Mouse (Mus musculus) embryonic facial prominence, embryonic 11.5 days (tissue): ENCODE data around the gene Tnfrsf1a. TPM values are rescaled to one million over a fixed set of nuclear protein-coding genes. Genes with fewer than 3 reads are reported as not detected.

Source experiments
- ATAC-seq: fragments of 200-750 bp; cut with Nextera tagmentation; replicated peaks from 2 replicates; pipeline ENCODE4 v1.8.0; 2017; ENCODE audit warnings: low read depth; ENCODE audit not compliant: insufficient number of reproducible peaks, low FRiP score, low TSS enrichment
- DNase-seq: peaks from one replicate; pipeline ENCODE4 v3.0.0-alpha.2; 2015; ENCODE audit warnings: low spot score
- H3K27ac ChIP-seq: fragments of 300-500 bp; sonication (generic); replicated peaks from 2 replicates; pipeline ENCODE4 v1.5.1; 2014; ENCODE audit warnings: mild to moderate bottlenecking, low read depth, low read length, control low read depth
- H3K27me3 ChIP-seq: fragments of 300-500 bp; sonication (generic); 2 replicates; pipeline ENCODE4 v1.6.1; 2014; ENCODE audit warnings: mild to moderate bottlenecking, low read length, moderate library complexity, mixed read lengths; ENCODE audit not compliant: control insufficient read depth, insufficient read depth
- H3K36me3 ChIP-seq: fragments of 300-500 bp; sonication (generic); replicated peaks from 2 replicates; pipeline ENCODE4 v1.6.1; 2014; ENCODE audit warnings: low read depth, mild to moderate bottlenecking, low read length, moderate library complexity, mixed read lengths; ENCODE audit not compliant: control insufficient read depth, insufficient read depth
- H3K4me1 ChIP-seq: fragments of 300-500 bp; sonication (generic); 2 replicates; pipeline ENCODE4 v1.6.1; 2014; ENCODE audit warnings: low read length, mixed read lengths; ENCODE audit not compliant: control insufficient read depth, insufficient read depth
- H3K4me2 ChIP-seq: fragments of 300-500 bp; sonication (generic); 2 replicates; pipeline ENCODE4 v1.6.1; 2014; ENCODE audit warnings: low read depth, mild to moderate bottlenecking, control low read depth, low read length, moderate library complexity
- H3K4me3 ChIP-seq: fragments of 300-500 bp; sonication (generic); 2 replicates; pipeline ENCODE4 v1.5.1; 2014; ENCODE audit warnings: low read depth, low read length, control low read depth
- H3K9ac ChIP-seq: fragments of 300-500 bp; sonication (generic); replicated peaks from 2 replicates; pipeline ENCODE4 v1.6.1; 2014; ENCODE audit warnings: mild to moderate bottlenecking, control low read depth, low read length
- H3K9me3 ChIP-seq: fragments of 300-500 bp; sonication (generic); replicated peaks from 2 replicates; pipeline ENCODE4 v1.6.1; 2016; ENCODE audit warnings: mild to moderate bottlenecking, low read length, inconsistent platforms, mixed read lengths; ENCODE audit not compliant: control insufficient read depth
- WGBS: fragments of 180-500 bp; shearing (Covaris S2); extraction: QIAGEN DNeasy Blood & Tissue Kit; methylation state at CpG from one replicate; pipeline ENCODE4 v1.1.7; 2014; 5-methylcytosine and 5-hydroxymethylcytosine counted together
- polyA plus RNA-seq: library from polyadenylated mRNA; unstranded; fragments of >200 nt; fragmentation: Nextera tagmentation; extraction: Ambion mirVana; gene quantifications from 2 replicates; pipeline ENCODE4 v1.2.1, GENCODE M21; 2014

Tnfrsf1a gene
- polyA plus RNA-seq, 1 experiment from 2014 or later = 39.5 TPM

GRCm38 (mm10) chr6:125342198-125342597 is 7.0 kb upstream of the Tnfrsf1a start:
- H3K4me1 ChIP-seq = no peaks in the 10 kb centered on the region; the same call in 1 of the 2 replicates

GRCm38 (mm10) chr6:125344084-125344483 is 5.1 kb upstream of the Tnfrsf1a start:
- 38% methylated on average over 8 of the region's 8 CpGs for WGBS
- no peaks in the 10 kb centered on the region for H3K27me3 ChIP-seq
- DNase-seq (no peak), ATAC-seq (no peak)
- H3K36me3 ChIP-seq = no peaks in the 10 kb centered on the region
- no peak overlapping the region for H3K9ac ChIP-seq
- H3K27ac ChIP-seq = no peak overlapping the region
- H3K4me1 ChIP-seq = no peaks in the 10 kb centered on the region; the same call in 1 of the 2 replicates
- no peak overlapping the region for H3K4me3 ChIP-seq
- no peaks in the 10 kb centered on the region for H3K9me3 ChIP-seq
- H3K4me2 ChIP-seq = no peak overlapping the region

More at GRCm38 (mm10) chr6:125342198-125342597, 7.0 kb upstream of the Tnfrsf1a start:
- no peak overlapping the region; the same call in 1 of the 2 replicates for H3K9ac ChIP-seq
- H3K36me3 ChIP-seq = no peaks in the 10 kb centered on the region
- no peaks in the 10 kb centered on the region for H3K27me3 ChIP-seq
- no peaks in the 10 kb centered on the region for H3K9me3 ChIP-seq
- no peak overlapping the region for H3K4me2 ChIP-seq
- ATAC-seq = no peak
- WGBS = 71% methylated on average over 3 of the region's 3 CpGs
- H3K27ac ChIP-seq = no peak overlapping the region
- H3K4me3 ChIP-seq = no peak overlapping the region
- no peak for DNase-seq

- H3K27ac ChIP-seq = no peak overlapping the region
- no peak overlapping the region for H3K4me3 ChIP-seq
- no peaks in the 10 kb centered on the region; the same call in 1 of the 2 replicates for H3K4me1 ChIP-seq
- H3K9ac ChIP-seq = no peak overlapping the region
- ATAC-seq = no peak
- no peak overlapping the region for H3K4me2 ChIP-seq
- no peaks in the 10 kb centered on the region for H3K27me3 ChIP-seq
- no peaks in the 10 kb centered on the region for H3K9me3 ChIP-seq
- no peaks in the 10 kb centered on the region for H3K36me3 ChIP-seq
- no peak for DNase-seq
- WGBS = 57% methylated on average over 4 of the region's 4 CpGs
Observed at GRCm38 (mm10) chr6:125344866-125345265, 4.3 kb upstream of the Tnfrsf1a start.

- 60% methylated on average over 1 of the region's 1 CpGs for WGBS
- H3K9me3 ChIP-seq = no peaks in the 10 kb centered on the region
- H3K4me1 ChIP-seq = no peaks in the 10 kb centered on the region; the same call in 1 of the 2 replicates
- H3K4me3 ChIP-seq = no peak overlapping the region
- H3K27ac ChIP-seq = no peak overlapping the region
- H3K36me3 ChIP-seq = no peaks in the 10 kb centered on the region
- no peak overlapping the region for H3K9ac ChIP-seq
- DNase-seq (no peak), ATAC-seq (no peak)
- no peaks in the 10 kb centered on the region for H3K27me3 ChIP-seq
- H3K4me2 ChIP-seq = no peak overlapping the region
Observed at GRCm38 (mm10) chr6:125345625-125346024, 3.5 kb upstream of the Tnfrsf1a start.

GRCm38 (mm10) chr6:125346029-125346428 is 3.1 kb upstream of the Tnfrsf1a start:
- no peak overlapping the region for H3K4me2 ChIP-seq
- H3K27ac ChIP-seq = no peak overlapping the region
- H3K4me1 ChIP-seq = no peaks in the 10 kb centered on the region
- H3K36me3 ChIP-seq = no peaks in the 10 kb centered on the region
- 57% methylated on average over 2 of the region's 2 CpGs for WGBS
- DNase-seq (no peak), ATAC-seq (no peak)
- no peak overlapping the region for H3K9ac ChIP-seq
- H3K27me3 ChIP-seq = no peaks in the 10 kb centered on the region
- no peak overlapping the region for H3K4me3 ChIP-seq
- no peaks in the 10 kb centered on the region for H3K9me3 ChIP-seq

GRCm38 (mm10) chr6:125349575-125350230 is 541 bp downstream of the Tnfrsf1a start:
- no peaks in the 10 kb centered on the region for H3K36me3 ChIP-seq
- H3K9me3 ChIP-seq = no peaks in the 10 kb centered on the region
- H3K4me2 ChIP-seq = peak overlapping the region; percentile 93
- DNase-seq (peak; percentile 89), ATAC-seq (peak; percentile 60)
- peak overlapping the region; percentile 69 for H3K4me3 ChIP-seq
- peak overlapping the region; percentile 67 for H3K27ac ChIP-seq
- peaks cover 6% of the 10 kb centered on the region; the same call in 1 of the 2 replicates for H3K4me1 ChIP-seq
- H3K9ac ChIP-seq = peak overlapping the region; percentile 77
- H3K27me3 ChIP-seq = no peaks in the 10 kb centered on the region
- 0% methylated on average over 27 of the region's 27 CpGs for WGBS

GRCm38 (mm10) chr6:125350231-125350994 is 1.3 kb downstream of the Tnfrsf1a start:
- peak; percentile 17; the same call in 1 of the 2 replicates for ATAC-seq
- H3K27me3 ChIP-seq = no peaks in the 10 kb centered on the region
- 2% methylated on average over 20 of the region's 20 CpGs for WGBS

GRCm38 (mm10) chr6:125350995-125351324 is 1.8 kb downstream of the Tnfrsf1a start:
- H3K9me3 ChIP-seq = no peaks in the 10 kb centered on the region
- H3K4me2 ChIP-seq = peak overlapping the region; percentile 93
- no peaks in the 10 kb centered on the region for H3K27me3 ChIP-seq
- peak overlapping the region; percentile 77 for H3K9ac ChIP-seq
- no peak overlapping the region for H3K27ac ChIP-seq
- ATAC-seq = no peak
- no peaks in the 10 kb centered on the region for H3K36me3 ChIP-seq
- 83% methylated on average over 2 of the region's 2 CpGs for WGBS
- peak overlapping the region; percentile 69 for H3K4me3 ChIP-seq
- DNase-seq = no peak
- H3K4me1 ChIP-seq = peaks cover 16% of the 10 kb centered on the region

More at GRCm38 (mm10) chr6:125350231-125350994, 1.3 kb downstream of the Tnfrsf1a start:
- peak; percentile 23 for DNase-seq
- H3K4me1 ChIP-seq = peaks cover 12% of the 10 kb centered on the region
- peak overlapping the region; percentile 93 for H3K4me2 ChIP-seq
- peak overlapping the region; percentile 77 for H3K9ac ChIP-seq
- H3K9me3 ChIP-seq = no peaks in the 10 kb centered on the region
- peak overlapping the region; percentile 67 for H3K27ac ChIP-seq
- no peaks in the 10 kb centered on the region for H3K36me3 ChIP-seq
- H3K4me3 ChIP-seq = peak overlapping the region; percentile 69
